Mouse (Mus musculus) liver, postnatal 0 days (tissue): ENCODE results near the gene S100a6.

Experiments used
- CTCF ChIP-seq: sonication (generic); IDR thresholded peaks from 2 replicates; pipeline ENCODE4 v1.5.1; 2016; ENCODE audit warnings: antibody characterized with exemption, low read depth
- EP300 ChIP-seq: IDR thresholded peaks from 2 replicates; pipeline ENCODE4 v1.6.1; 2016; ENCODE audit warnings: antibody characterized with exemption, low read depth, mild to moderate bottlenecking

GRCm38 (mm10) chr3:90621552-90621951, 8.9 kb downstream of the S100a6 start:
- TF ChIP-seq CTCF (no peak), EP300 (no peak)
